Mouse (Mus musculus) midbrain, postnatal 0 days (tissue): ENCODE measurements at regions not wholly inside any gene's neighbourhood (a gene's known extent, or its start where the extent isn't known, plus 50 kb on each side); places are given as distances from the start of the nearest gene placed in this dataset.

ENCODE experiments used
- ATAC-seq: fragments of 200-750 bp; cut with Nextera tagmentation; 2 replicates; pipeline ENCODE4 v1.8.0; 2017; ENCODE audit warnings: moderate number of reproducible peaks, mild to moderate bottlenecking, moderate TSS enrichment, moderate library complexity; ENCODE audit not compliant: low FRiP score
- DNase-seq: peaks from one replicate; pipeline ENCODE4 v3.0.0-alpha.2; 2015; ENCODE audit warnings: low spot score
- H3K27ac ChIP-seq: fragments of 300-500 bp; sonication (generic); 2 replicates; pipeline ENCODE4 v1.5.1; 2014; ENCODE audit warnings: low read depth, mild to moderate bottlenecking, low read length, mixed read lengths
- H3K27me3 ChIP-seq: fragments of 300-500 bp; sonication (generic); 2 replicates; pipeline ENCODE4 v1.6.1; 2014; ENCODE audit warnings: low read length, control low read depth, mixed read lengths; ENCODE audit not compliant: insufficient read depth
- H3K36me3 ChIP-seq: fragments of 300-500 bp; sonication (generic); 2 replicates; pipeline ENCODE4 v1.6.1; 2014; ENCODE audit warnings: low read length, control low read depth, mixed read lengths; ENCODE audit not compliant: insufficient read depth
- H3K4me1 ChIP-seq: fragments of 300-500 bp; sonication (generic); 2 replicates; pipeline ENCODE4 v1.6.1; 2014; ENCODE audit warnings: mild to moderate bottlenecking, control low read depth, antibody characterized with exemption, low read length, mixed read lengths; ENCODE audit not compliant: insufficient read depth
- H3K4me2 ChIP-seq: fragments of 300-500 bp; sonication (generic); 2 replicates; pipeline ENCODE4 v1.6.1; 2014; ENCODE audit warnings: low read depth, mild to moderate bottlenecking, low read length, mixed read lengths; ENCODE audit not compliant: poor library complexity, severe bottlenecking
- H3K4me3 ChIP-seq: fragments of 300-500 bp; sonication (generic); 2 replicates; pipeline ENCODE4 v1.5.1; 2014; ENCODE audit warnings: low read depth, mild to moderate bottlenecking, low read length, moderate library complexity
- H3K9ac ChIP-seq: fragments of 300-500 bp; sonication (generic); replicated peaks from 2 replicates; pipeline ENCODE4 v1.6.1; 2014; ENCODE audit warnings: mild to moderate bottlenecking, low read length, moderate library complexity, mixed read lengths; ENCODE audit not compliant: poor library complexity, severe bottlenecking
- H3K9me3 ChIP-seq: fragments of 300-500 bp; sonication (generic); 2 replicates; pipeline ENCODE4 v1.6.1; 2016; ENCODE audit warnings: low read length, control low read depth
- CTCF ChIP-seq: IDR thresholded peaks from 2 replicates; pipeline ENCODE4 v1.5.1; 2016; ENCODE audit warnings: antibody characterized with exemption, mild to moderate bottlenecking
- WGBS: fragments of 180-500 bp; shearing (Covaris S2); extraction: QIAGEN DNeasy Blood & Tissue Kit; methylation state at CpG from one replicate; pipeline ENCODE4 v1.1.7; 2014; 5-methylcytosine and 5-hydroxymethylcytosine counted together

GRCm38 (mm10) chr1:39122316-39123015, 71.1 kb upstream of the Npas2 start:
- H3K4me3 ChIP-seq: no peak overlapping the region
- ATAC-seq (peak; percentile 44; the same call in 1 of the 2 replicates), DNase-seq (no peak)
- H3K36me3 ChIP-seq: no peaks in the 10 kb centered on the region
- H3K27me3 ChIP-seq: no peaks in the 10 kb centered on the region
- no peaks in the 10 kb centered on the region for H3K4me1 ChIP-seq
- no peak overlapping the region for H3K4me2 ChIP-seq
- H3K27ac ChIP-seq: no peak overlapping the region
- H3K9me3 ChIP-seq: no peaks in the 10 kb centered on the region
- 52% methylated on average over 8 of the region's 8 CpGs for WGBS
- TF ChIP-seq CTCF: no peak
- no peak overlapping the region for H3K9ac ChIP-seq

GRCm38 (mm10) chr1:39123081-39123812, 70.3 kb upstream of the Npas2 start:
- H3K4me1 ChIP-seq: no peaks in the 10 kb centered on the region
- no peak overlapping the region for H3K4me2 ChIP-seq
- H3K4me3 ChIP-seq: no peak overlapping the region
- no peak overlapping the region for H3K27ac ChIP-seq
- H3K36me3 ChIP-seq: no peaks in the 10 kb centered on the region
- H3K27me3 ChIP-seq: no peaks in the 10 kb centered on the region
- no peaks in the 10 kb centered on the region for H3K9me3 ChIP-seq
- WGBS: 58% methylated on average over 10 of the region's 10 CpGs
- TF ChIP-seq CTCF: no peak
- no peak for DNase-seq
- H3K9ac ChIP-seq: no peak overlapping the region
- ATAC-seq: peak; percentile 54; the same call in 1 of the 2 replicates

- no peak for TF ChIP-seq CTCF
- ATAC-seq: no peak
Observed at GRCm38 (mm10) chr1:39123813-39124146, 69.8 kb upstream of the Npas2 start.

GRCm38 (mm10) chr1:39134521-39134920, 59.0 kb upstream of the Npas2 start:
- WGBS: 88% methylated on average over 2 of the region's 2 CpGs
- no peak overlapping the region for H3K4me3 ChIP-seq
- no peak overlapping the region for H3K4me2 ChIP-seq
- no peak for TF ChIP-seq CTCF
- ATAC-seq: no peak
- H3K9me3 ChIP-seq: no peaks in the 10 kb centered on the region
- no peaks in the 10 kb centered on the region for H3K36me3 ChIP-seq
- H3K27ac ChIP-seq: no peak overlapping the region
- no peaks in the 10 kb centered on the region for H3K27me3 ChIP-seq
- H3K4me1 ChIP-seq: no peaks in the 10 kb centered on the region
- DNase-seq: no peak
- H3K9ac ChIP-seq: no peak overlapping the region

More at GRCm38 (mm10) chr1:39123813-39124146, 69.8 kb upstream of the Npas2 start:
- no peaks in the 10 kb centered on the region for H3K27me3 ChIP-seq
- H3K4me1 ChIP-seq: no peaks in the 10 kb centered on the region
- no peak overlapping the region for H3K4me2 ChIP-seq
- no peaks in the 10 kb centered on the region for H3K9me3 ChIP-seq
- H3K9ac ChIP-seq: no peak overlapping the region
- H3K4me3 ChIP-seq: no peak overlapping the region
- no peak overlapping the region for H3K27ac ChIP-seq
- no peaks in the 10 kb centered on the region for H3K36me3 ChIP-seq
- WGBS: 71% methylated on average over 2 of the region's 2 CpGs
- DNase-seq: no peak

- ATAC-seq: no peak
- Histone ChIP-seq H3K9me3 (no peaks in the 10 kb centered on the region), H3K4me3 (no peak overlapping the region), H3K27ac (no peak overlapping the region), H3K27me3 (no peaks in the 10 kb centered on the region), H3K4me1 (no peaks in the 10 kb centered on the region), H3K4me2 (no peak overlapping the region), H3K36me3 (no peaks in the 10 kb centered on the region), H3K9ac (no peak overlapping the region)
- no peak for TF ChIP-seq CTCF
- DNase-seq: peak; percentile 6
- 85% methylated on average over 2 of the region's 2 CpGs for WGBS
Observed at GRCm38 (mm10) chr1:39143054-39143453, 50.5 kb upstream of the Npas2 start.

GRCm38 (mm10) chr1:39143626-39144025, 49.9 kb upstream of the Npas2 start:
- Histone ChIP-seq H3K4me3 (no peak overlapping the region), H3K9me3 (no peaks in the 10 kb centered on the region), H3K27ac (no peak overlapping the region), H3K9ac (no peak overlapping the region), H3K36me3 (no peaks in the 10 kb centered on the region), H3K27me3 (no peaks in the 10 kb centered on the region), H3K4me2 (no peak overlapping the region), H3K4me1 (no peaks in the 10 kb centered on the region)
- no peak for TF ChIP-seq CTCF
- ATAC-seq (no peak), DNase-seq (no peak)
- 80% methylated on average over 5 of the region's 5 CpGs for WGBS
